Mouse (Mus musculus): Measurements from ENCODE around the gene Phactr2.
A peak's percentile ranks its signal among the peaks of the same experiment; 100 is the strongest.

The Phactr2 gene

DNA sequence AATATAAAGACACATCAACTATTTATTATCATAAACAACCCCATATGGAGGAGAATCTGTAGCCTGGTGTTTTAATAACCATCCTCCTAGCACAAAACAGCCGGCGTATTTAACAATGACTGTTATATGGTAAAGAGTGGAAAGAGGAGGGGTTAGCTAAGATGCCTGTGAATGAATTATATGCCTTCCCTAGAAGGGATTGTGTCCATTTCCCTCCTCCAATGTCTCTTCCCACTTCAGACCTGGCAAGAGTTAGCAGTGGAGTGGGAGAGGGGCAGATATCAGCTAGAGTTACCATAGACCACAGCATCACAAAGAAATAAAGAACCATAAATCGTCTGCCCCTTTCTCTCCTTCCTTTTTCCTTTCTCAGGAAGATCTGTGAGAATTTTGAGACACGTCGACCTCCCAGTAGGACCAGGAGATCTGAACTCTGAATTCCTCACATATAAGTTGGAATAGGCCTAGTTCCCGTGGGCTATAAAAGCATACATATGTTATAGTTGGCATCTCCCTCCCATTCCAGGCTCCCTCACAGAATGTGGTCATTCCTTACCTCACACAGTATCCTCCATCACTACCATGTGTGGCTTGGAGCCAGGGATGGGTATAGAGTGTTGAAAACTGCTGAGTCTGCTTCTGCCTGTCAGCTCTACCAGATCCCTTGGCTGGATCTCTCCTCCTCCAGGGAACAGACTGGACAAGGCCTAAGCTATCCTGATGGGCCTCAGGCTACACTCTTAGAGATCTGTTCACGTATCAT is 25.7 kb downstream of the Phactr2 start:
- no peak for DNase-seq (ENCODE audit: low spot score in 2 of 2)

DNA sequence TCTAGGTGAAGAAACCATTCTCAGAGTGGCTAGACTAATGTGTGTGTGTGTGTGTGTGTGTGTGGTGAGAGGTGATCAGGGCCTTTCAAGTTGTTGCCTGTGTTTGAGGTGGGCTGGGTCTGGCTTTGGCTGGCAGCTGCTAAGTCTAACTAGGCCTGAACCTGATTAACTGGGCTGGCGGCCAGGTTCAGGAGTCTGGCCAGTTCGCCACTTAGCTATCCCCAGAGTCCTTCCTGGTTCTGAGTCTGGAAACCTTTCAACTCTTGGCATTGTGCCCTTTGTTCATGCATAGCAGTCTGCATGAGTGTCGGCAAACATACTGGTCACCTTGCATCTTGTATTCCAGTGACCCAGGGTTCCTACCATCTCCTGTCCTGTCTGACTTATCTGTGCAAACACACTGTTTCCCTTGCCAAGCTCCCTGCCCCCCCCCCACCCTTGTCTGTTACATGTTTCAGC is 27.4 kb downstream of the Phactr2 start:
- DNase-seq (ENCODE audit: low spot score in 2 of 2): peak in 1 of 2 experiments; percentile 56

DNA sequence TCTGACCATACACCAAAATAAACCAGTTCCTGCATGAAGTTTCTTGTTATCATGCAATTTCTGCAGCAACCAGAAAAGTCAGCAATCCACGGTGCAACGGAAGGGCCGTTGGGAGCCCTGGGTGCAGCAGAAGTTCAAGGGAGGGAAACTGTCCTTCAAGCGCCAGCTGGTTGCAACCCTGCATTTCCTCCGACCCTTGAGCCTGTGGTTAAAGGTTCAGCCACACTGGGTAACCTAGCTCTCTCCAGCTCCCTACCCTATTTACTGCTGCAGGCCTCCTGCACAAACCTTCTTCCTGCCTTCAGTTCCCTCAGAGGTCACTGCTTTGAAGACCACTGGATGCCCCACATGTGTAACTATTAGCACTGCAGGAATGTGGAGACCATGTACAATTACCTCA is 30.0 kb downstream of the Phactr2 start:
- peak in 1 of 2 experiments; percentile 54 for DNase-seq (ENCODE audit: low spot score in 2 of 2)

DNA sequence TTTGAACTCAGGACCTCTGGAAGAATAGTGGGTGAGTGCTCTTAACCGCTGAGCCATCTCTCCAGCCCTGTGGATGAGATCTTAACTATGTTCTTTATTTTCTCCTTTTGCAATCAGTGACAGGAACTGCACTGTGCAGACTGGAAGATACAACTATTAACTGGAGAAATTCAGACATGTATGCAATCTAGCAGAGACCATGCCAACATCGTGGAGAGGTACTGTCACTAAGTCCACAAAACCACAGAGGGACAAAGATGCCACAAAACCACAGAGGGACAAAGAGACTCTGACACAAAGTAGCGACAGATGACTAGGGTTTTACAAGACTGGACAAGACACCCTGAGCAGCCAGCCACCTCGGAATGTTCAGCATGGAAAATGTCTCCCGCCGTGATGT is 30.6 kb downstream of the Phactr2 start:
- peak in 1 of 2 experiments; percentile 49 for DNase-seq (ENCODE audit: low spot score in 2 of 2)

DNA sequence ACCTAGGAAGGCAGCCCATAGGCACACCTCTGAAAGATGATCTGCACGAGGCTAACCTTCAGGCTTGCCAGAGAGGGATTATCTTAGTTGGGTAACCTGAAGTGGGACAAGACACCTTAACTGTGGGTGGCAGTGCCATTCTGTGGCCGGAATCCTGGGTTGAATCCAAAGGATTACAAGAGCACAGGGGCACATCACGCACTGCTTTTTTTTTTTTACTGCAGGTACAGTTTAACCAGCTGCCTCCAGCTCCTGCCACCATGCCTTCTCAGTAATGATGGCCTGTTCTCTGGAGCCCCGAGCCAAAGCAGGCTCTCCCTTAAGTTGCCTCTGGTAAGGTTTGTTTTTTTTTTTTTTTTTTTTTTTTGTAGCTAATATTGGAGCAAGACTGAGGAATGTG is 33.9 kb downstream of the Phactr2 start:
- DNase-seq (ENCODE audit: low spot score in 2 of 2): peak in 1 of 2 experiments; percentile 50

DNA sequence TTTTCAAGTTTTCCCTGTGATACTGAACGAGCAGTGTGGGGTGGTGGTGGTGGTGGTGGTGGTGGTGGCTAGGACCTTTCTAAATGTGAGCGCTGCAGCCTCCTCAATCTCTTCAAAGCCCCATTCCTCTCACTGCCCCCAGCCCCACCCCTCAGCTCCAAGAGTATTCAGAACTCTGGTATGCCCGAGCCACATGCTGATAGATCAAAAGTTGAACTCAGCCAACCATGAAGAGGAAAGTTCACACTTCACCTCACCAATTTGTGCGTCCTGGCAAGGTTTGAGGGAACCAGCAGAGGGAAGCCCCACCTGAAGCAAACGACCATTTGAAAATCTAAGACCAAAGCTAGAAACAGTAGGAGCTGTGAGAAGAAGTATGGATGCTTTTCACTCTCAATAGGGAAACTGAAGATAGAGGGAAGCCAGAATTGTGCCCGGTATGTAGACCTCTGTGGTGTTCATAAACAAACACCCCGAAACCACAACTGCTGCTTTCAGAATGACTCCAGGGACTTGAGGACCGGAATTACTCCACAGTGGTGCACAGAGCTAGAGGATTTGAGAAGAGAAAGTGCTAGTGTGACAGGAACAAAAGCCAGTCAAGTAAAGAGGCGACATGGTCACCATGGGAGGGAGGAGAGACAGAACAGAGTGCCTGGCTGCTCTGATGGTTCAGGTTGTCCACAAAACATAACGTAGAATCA is 35.9 kb downstream of the Phactr2 start:
- DNase-seq (ENCODE audit: low spot score in 2 of 2): peak in 1 of 2 experiments; percentile 58

DNA sequence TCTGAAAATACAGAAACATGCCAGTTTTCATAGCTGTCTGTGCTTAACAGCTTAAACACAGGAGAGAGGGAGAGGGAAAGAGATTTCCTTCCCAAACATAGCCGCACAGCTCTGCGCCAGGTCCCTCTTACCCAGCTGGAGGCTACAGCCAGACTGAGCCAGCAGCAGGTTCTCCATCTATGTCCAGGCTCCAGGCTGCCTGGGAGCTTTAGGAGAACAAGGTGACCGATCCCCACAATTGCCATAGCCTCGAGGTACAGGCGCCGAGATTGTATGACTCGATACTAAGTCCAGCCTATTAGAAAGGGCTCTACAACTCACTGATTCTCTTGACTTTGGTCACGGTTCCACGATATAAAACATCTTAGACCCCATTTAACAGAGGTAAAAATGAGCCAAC is 37.2 kb downstream of the Phactr2 start:
- peak in 1 of 2 experiments; percentile 46 for DNase-seq (ENCODE audit: low spot score in 2 of 2)

DNA sequence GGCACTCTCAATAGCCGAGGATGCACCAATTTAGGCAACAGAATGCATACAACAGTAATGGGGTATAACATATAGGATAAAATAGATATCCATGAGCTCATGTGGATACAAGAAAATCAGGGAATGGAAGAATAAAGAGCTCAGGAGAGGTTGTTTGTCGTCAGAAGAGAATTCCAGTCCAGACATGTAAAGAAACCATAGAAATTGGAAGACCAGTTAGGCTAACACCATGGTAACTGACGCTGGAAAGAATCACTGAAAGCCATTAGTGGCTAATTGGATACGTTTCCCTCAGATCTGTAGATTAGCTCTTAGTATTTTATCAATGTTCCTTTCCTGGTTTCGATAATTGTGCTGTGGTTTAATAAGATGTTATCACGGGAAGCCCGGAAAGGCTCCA is 41.2 kb downstream of the Phactr2 start:
- DNase-seq (ENCODE audit: low spot score in 2 of 2): no peak

DNA sequence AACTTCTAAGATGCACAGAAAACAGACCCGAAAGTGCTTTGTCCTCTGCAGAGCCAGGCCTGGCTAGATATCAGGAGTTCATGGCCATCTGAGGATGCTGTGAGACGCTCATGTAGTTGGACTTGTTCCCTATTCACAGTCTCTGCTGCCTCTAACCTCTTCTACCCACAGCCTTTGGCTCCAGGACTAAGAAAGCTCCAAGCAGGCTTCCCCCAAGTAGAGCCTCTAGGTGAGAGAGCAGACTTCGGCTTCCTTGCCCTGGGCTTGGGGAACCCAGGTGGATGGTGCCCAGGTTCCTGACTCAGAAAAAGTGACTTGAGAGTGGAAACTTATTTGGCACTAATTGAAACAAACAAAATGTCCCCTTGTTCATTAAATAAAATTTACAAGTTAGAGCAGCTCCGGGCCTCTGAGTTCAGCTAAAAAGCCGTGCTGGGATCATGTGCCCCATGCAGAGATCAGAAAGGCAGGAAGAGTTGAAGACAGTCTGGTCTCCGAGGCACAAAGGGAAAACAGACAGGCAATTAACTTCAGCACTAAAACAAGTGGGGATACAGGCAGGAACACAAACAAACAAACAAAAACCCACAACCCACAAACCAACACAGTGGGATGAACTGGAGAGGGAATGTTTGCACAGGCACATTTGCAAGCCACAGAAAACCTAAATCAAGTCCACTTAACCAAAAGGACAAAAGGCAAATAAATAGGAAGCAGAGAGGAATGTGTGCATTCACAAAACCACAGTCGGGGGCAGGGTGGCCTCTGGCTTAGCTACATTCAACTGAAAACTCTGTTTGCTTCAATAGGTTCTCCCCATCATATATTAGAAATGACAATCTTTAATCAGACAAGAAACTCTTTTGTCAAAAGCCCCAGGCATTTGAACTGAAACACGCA is 42.3 kb downstream of the Phactr2 start:
- no peak for DNase-seq (ENCODE audit: low spot score in 2 of 2)

DNA sequence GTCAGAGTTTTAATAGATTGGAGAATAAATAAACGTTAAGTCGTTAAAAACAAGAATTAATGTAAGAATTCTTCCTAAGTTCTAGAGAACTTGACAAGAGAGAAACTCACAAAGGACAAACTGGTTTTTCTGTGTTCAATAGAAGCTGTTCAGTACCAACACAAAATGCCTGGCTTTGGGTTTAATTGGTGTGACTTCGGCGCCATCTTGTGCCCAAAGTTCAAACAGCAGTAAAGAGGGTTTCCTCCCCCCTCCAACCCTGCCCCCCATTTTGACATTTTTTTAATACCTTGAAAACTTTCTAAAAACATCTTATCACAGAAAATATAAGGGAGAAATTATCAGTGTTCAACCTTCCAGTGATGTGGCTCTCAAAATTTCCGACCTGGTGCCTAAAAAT is 44.4 kb downstream of the Phactr2 start:
- peak; percentile 35 to 71 for DNase-seq (ENCODE audit: low spot score in 2 of 2)

DNA sequence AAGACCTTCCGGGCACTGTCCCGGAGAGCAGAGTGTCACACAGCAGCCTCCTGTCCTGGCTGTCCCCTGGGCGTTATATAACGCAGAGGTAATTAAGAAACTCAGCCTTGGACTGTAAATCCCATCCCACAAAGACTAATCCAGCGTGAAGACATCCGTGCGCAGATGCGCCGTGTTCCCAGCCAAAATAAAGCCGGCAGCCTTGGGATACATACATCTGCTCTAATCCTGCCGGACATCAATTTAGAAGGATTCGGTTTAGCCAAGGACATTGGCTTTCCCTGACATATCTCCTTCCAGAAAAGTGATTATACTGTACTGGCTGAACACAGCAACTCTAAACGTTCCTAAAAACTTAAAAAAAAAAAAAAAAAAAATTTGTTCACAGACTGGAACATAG is 45.0 kb downstream of the Phactr2 start:
- no peak for DNase-seq (ENCODE audit: low spot score in 2 of 2)

DNA sequence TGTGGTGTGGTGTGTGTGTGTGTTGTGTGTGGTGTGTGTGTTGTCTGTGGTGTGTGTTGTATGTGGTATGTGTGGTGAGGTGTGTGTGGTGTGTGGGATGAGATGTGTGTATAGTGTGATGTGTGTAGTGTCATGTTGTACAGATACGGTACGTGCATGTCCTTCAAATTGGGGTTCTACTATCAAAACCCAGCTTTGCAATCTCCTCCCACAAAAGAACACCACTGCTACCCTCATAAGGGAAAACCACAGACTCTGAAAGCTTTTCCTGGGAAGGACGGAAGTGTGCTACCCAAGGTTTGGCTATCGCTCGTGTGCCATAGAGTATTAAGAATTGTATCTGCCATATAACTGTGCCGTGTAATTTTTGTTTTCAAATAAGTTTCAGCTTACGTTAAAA is 45.7 kb downstream of the Phactr2 start:
- no peak for DNase-seq (ENCODE audit: low spot score in 2 of 2)

DNA sequence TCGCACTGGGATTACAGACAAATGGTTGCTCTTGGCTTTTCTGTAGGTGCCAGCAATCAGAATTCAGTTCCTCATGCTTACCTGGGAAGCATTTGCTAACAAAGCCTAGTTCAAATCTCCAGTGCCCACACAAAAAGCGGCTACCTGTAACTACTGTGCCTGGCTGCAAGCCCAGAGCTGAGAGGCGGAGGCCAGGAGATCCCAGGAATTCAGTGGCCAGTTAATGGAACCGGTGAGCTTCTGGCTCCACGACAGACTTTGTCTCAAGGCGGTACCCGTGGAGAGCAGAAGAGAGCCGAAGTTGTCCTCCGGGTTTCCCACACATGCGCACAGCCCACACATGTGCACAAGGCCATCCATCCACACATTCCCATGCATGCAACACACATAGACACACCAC is 46.6 kb downstream of the Phactr2 start:
- no peak for DNase-seq (ENCODE audit: low spot score in 2 of 2)

DNA sequence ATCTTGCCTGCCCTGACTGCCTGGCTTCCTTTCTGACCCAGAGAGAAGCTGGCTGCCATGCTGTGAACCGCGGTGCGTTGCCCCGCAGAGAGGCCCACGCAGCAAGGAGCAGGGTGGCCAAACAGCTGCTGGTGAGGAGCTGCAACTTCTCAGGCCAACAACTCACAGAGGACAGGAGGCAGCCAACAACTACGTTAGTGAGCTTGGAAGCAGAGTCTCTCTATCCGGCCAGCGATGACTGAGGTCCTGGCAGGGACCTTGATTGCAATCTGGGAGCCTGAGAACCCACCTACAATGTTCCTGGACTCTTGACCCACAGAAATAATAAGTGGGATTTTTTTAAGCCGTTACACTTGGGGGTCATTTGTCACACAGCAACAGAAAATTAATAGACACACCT is 49.0 kb downstream of the Phactr2 start:
- DNase-seq (ENCODE audit: low spot score in 2 of 2): no peak

DNA sequence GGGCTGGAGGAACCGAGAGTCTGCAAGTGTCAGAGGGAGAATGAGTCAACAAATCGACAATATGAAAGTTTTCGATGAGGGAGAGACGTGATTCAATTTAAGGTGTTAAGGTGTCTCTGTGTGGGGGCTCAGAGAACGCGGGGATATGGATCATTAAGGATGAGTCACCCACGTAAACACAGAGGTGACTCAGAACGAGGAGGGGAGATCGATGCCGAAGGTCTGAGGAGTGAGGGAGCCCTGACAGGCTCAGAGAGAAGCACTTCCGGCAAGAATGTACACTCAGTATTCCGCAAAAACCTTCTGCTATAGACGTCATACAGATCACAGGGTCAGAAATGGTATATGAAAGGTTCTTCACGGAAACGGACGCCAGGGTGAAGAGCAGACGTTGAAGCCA is 49.7 kb downstream of the Phactr2 start:
- no peak for DNase-seq (ENCODE audit: low spot score in 2 of 2)

DNA sequence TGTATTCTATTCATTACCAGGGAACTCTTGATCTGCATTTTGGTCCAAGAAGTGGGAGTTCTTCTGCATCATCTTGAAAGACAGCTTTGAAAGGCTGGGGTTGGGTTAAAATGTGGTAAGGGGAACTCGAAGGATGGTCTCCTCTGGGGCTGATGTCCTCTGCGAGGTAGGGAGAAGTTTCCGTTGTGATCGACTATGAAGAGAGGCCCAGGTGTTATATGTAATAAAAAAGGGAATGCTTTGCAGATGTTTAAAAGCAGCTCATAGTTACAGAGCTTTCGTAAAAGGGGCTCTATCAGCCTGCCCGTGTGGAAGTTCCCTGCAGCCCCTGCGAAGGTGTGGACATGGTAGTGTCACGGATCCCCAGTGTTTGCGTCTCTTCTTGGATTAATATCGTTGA is 50.2 kb downstream of the Phactr2 start:
- DNase-seq (ENCODE audit: low spot score in 2 of 2): no peak

DNA sequence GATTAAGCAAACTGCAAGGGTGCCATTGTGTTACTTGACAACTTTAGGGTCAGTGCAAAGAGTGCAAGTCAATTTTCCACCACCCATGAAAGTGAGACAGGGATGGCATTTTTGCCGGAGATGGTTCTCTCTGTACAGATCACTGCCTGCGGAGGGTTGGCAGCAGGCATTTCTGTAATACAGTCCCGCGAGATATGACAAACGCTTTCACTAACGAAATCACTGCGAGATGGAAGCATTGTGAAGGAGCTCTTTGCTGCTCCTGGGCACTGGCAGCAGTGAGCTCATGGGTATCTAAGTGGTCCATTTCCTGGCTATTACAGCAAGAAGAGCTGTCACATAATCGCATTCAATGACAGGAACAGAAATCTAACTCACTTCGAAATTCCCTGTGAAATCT is 52.1 kb downstream of the Phactr2 start:
- no peak for DNase-seq (ENCODE audit: low spot score in 2 of 2)

DNA sequence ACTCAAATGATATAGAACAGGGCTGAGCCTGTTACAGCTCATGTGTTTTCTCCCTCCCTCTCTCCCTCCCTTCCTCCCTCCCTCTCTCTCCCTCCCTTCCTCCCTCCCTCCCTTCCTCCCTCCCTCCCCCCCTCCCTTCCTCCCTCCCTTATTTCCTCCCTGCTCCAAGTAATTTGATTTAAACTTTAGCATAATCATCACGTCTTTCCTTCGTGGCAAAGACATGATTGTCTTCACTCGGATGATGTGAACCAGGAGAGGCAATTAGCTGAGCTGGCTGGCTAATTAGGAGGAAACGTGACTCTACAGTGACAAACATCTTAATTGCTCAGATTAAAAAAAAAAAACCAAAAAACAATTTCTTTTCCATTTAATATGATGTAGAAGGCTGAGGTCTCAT is 55.0 kb downstream of the Phactr2 start:
- DNase-seq (ENCODE audit: low spot score in 2 of 2): no peak

DNA sequence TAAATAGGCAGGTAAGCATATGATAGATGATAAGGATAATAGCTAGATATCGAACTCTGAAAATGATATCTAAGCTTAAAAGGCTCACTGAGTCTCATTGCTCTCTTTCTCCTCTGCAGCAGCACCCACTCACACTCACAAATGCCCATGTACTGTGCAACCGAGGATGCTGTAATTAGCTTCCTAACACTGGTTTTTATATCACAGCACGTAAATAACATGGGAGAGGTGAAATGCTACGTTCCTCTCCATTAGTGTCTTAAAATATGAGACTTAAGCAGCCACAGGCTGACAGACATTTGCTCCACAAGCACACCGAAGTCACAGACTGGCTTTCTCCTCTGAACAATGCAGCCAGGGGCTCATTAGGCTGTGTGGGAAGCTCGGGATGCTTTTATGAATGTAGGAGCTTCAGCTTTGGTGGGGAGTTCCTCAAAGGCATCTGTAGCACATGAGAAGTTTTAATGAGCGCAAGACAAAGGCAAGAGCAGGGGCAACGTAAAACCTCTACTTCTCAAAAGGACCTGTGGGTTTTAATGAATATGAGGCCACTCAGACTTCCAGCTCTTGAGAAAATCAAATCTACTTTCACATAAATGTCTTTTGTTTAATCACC is 58.6 kb downstream of the Phactr2 start:
- DNase-seq (ENCODE audit: low spot score in 2 of 2): no peak

DNA sequence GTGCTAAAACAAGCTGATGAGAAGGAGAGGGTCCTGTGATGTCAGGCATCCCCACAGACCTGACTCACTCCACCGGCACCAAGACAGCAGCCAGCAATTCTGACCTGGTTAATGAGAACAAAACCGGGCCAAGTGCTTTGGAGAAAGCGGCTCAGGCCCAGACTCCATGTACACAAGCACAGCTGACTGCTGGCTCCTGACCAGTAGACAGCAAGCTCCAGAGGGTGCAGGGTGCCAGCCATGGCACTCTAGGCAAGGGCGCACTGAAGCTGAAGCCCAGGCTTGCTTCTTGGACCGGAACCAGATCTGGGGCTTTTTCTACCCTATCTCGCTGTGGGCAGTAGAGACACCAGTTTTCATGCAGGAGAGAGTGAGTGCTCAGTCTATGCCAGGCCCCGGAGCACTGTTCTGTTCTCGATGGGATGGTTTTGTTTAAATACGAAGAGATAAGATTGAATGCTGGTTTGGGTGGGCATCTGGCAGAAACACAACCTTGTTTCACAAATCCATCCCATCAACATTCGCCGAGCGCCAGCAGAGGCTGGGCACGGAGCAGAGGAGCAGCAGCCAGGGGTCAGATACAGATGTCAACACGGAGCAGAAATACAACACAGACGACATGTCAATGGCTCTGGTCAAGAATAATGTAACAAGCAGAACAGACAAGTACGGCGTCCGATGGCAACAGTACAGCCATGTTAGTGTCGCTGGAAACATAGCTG is 61.8 kb downstream of the Phactr2 start:
- DNase-seq (ENCODE audit: low spot score in 2 of 2): no peak

DNA sequence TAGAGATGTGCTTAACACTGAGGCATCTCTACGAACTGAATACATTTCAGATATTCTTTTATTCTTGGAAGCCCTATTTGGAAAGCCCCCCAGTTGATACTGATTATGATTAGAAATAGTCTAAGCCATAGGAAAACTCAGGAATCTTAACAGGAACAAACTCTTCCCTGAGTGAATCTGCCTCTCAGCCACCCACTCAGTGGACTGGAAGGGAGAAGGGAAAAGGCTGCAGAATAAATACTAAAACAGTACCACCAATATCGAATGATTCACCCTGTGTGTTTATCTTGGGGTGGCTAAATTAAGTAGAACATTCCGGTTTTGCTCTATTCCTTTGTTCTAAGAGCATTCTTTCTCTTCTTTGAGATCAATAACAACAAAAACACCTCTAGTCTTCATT is 63.2 kb downstream of the Phactr2 start:
- DNase-seq (ENCODE audit: low spot score in 2 of 2): no peak

All from spleen, postnatal 4 days (tissue).